Mouse (Mus musculus) kidney, postnatal 10 days (tissue): ENCODE measurements at regions not wholly inside any gene's neighbourhood (a gene's known extent, or its start where the extent isn't known, plus 50 kb on each side); places are given as distances from the start of the nearest gene placed in this dataset.
"Not testable (repeated sequence)": the region's sequence is repeated elsewhere in the genome, so short reads cannot be mapped to it uniquely, and the experiment has no call there.

ENCODE experiments used
- DNase-seq: peaks from one replicate; pipeline ENCODE4 v3.0.0; 2021; ENCODE audit warnings: mixed read lengths

GRCm38 (mm10) chr3:39814814-39815213 is 716.3 kb upstream of the Intu start:
- DNase-seq = peak; percentile 78

GRCm38 (mm10) chr3:39830488-39831056 is 700.5 kb upstream of the Intu start:
- no peak for DNase-seq

- no peak for DNase-seq
Observed at GRCm38 (mm10) chr3:39838377-39839145, 692.5 kb upstream of the Intu start.

GRCm38 (mm10) chr3:39840946-39841345 is 690.1 kb upstream of the Intu start:
- no peak for DNase-seq

GRCm38 (mm10) chr3:39845123-39845522 is 686.0 kb upstream of the Intu start:
- no peak for DNase-seq

- DNase-seq = no peak
Observed at GRCm38 (mm10) chr3:39848829-39849228, 682.3 kb upstream of the Intu start.

- no peak for DNase-seq
Observed at GRCm38 (mm10) chr3:39857214-39857839, 673.8 kb upstream of the Intu start.

GRCm38 (mm10) chr3:39876046-39876445 is 655.0 kb upstream of the Intu start:
- DNase-seq = not testable (repeated sequence)

- DNase-seq = no peak
Observed at GRCm38 (mm10) chr3:39884370-39884769, 646.7 kb upstream of the Intu start.

- no peak for DNase-seq
Observed at GRCm38 (mm10) chr3:39888376-39888775, 642.7 kb upstream of the Intu start.

GRCm38 (mm10) chr3:39889222-39889621 is 641.9 kb upstream of the Intu start:
- DNase-seq = no peak

GRCm38 (mm10) chr3:39898961-39899360 is 632.1 kb upstream of the Intu start:
- peak; percentile 26 for DNase-seq

- peak; percentile 7 for DNase-seq
Observed at GRCm38 (mm10) chr3:39900207-39900606, 630.9 kb upstream of the Intu start.

GRCm38 (mm10) chr3:39904377-39904776 is 626.7 kb upstream of the Intu start:
- DNase-seq = no peak

GRCm38 (mm10) chr3:39908676-39909362 is 622.3 kb upstream of the Intu start:
- DNase-seq = no peak

- DNase-seq = no peak
Observed at GRCm38 (mm10) chr3:39909642-39910041, 621.4 kb upstream of the Intu start.

- DNase-seq = no peak
Observed at GRCm38 (mm10) chr3:39918601-39919000, 612.5 kb upstream of the Intu start.

- no peak for DNase-seq
Observed at GRCm38 (mm10) chr3:39925436-39925835, 605.6 kb upstream of the Intu start.

- peak; percentile 65 for DNase-seq
Observed at GRCm38 (mm10) chr3:39928421-39928820, 602.7 kb upstream of the Intu start.

GRCm38 (mm10) chr3:39933372-39933771 is 597.7 kb upstream of the Intu start:
- no peak for DNase-seq

GRCm38 (mm10) chr3:39937719-39938278 is 593.3 kb upstream of the Intu start:
- no peak for DNase-seq

- peak; percentile 79 for DNase-seq
Observed at GRCm38 (mm10) chr3:39944581-39944980, 586.5 kb upstream of the Intu start.

- DNase-seq = no peak
Observed at GRCm38 (mm10) chr3:39952103-39952502, 579.0 kb upstream of the Intu start.
